8 mouse cellular contexts compared by ENCODE assay signal in the genomic region with DNA sequence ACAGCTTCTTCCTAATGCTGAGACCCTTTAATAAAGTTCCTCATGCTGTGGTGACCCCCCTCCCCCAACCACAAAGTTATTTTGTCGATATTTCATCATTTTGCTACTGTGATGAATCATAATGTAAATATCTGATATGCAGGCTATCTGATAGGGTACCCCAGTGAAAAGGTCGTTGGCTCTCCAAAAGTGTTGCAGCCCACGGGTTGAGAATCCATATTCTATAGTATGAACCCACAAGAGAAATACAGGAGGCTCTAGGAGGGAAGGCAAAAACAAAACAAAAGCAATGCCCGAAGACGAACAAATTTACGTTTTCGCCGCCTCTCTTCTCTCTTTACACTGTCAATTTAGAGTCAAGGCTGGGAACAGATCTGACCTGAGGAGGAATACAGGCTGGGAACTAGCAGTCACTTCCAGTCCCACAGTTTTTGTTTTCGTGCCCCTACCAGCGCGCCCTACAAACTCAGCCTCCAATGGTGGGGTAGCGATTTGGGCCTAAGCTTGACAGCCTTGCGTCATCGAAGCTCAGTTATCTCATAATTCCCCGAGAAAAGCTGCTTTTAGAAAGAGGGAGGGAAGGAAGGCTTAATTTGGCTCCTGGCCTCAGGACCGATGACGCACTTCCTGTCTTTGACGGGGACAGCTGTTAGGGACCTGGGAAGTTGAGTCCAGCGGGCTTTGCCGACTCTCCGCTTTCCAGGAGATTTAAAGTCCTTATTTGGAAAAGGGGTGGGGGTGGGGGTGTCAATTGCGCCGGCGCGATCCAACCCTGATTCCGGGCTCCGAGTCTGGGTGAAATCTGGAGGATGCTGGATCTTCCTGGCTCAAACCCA. TPM values are rescaled to one million over a fixed set of nuclear protein-coding genes. Genes with fewer than 3 reads are reported as not detected.
DNase-seq lines count a peak whose midpoint lies in the region; ATAC-seq and TF ChIP-seq lines count a peak whose summit lies in the region.

No protein-coding gene starts in this region.

- peak overlapping the region; percentile 75 for H3K9ac ChIP-seq in neural tube, embryonic 15.5 days (replicated peaks)

- WGBS in lung, adult 2 months, result 4% methylated on average over 27 of the region's 27 CpGs
- 5% methylated on average over 27 of the region's 27 CpGs for WGBS in neural tube, embryonic 15.5 days

- peak overlapping the region; percentile 70 for H3K4me3 ChIP-seq in layer of hippocampus, adult 2 months
- peak overlapping the region; percentile 82 for H3K4me3 ChIP-seq in lung, adult 2 months (replicated peaks; ENCODE audit: extremely low read depth, low read depth, low read length)
- peak overlapping the region; percentile 58 for H3K4me3 ChIP-seq in neural tube, embryonic 15.5 days (replicated peaks)

- TF ChIP-seq CTCF in layer of hippocampus, adult 2 months (conservative IDR thresholded peaks at IDR 0.05), result no peak
- TF ChIP-seq CTCF in lung, adult 2 months (IDR thresholded peaks at IDR 0.05; ENCODE audit: insufficient read depth, low read length), result no peak

- DNase-seq in Muller cell, postnatal 12 days (ENCODE audit: inconsistent ontology term), result peak; percentile 88
- peak; percentile 91 for DNase-seq in cerebellum, adult 9-10 months
- DNase-seq in forelimb bud, embryonic 11.5 days (ENCODE audit: low read depth, low spot score), result peak; percentile 81
- DNase-seq in heart, postnatal 4 days, result peak; percentile 88
- DNase-seq in layer of hippocampus, adult 2 months (ENCODE audit: low spot score in 2 of 2), result peak; percentile 88 to 92
- DNase-seq in lung, adult 2 months, result peak; percentile 80
- peak; percentile 77 for DNase-seq in testis, postnatal 10 days (ENCODE audit: low spot score)

- peak overlapping the region; percentile 67 for H3K4me2 ChIP-seq in neural tube, embryonic 15.5 days

- no peaks in the 10 kb centered on the region for H3K9me3 ChIP-seq in neural tube, embryonic 15.5 days (replicated peaks)

- no peaks in the 10 kb centered on the region for H3K36me3 ChIP-seq in neural tube, embryonic 15.5 days

- ATAC-seq in neural tube, embryonic 15.5 days (ENCODE audit: low FRiP score), result peak; percentile 99

- peak overlapping the region; percentile 96 for H3K27ac ChIP-seq in layer of hippocampus, adult 2 months
- H3K27ac ChIP-seq in neural tube, embryonic 15.5 days (replicated peaks), result peak overlapping the region; percentile 89

- 0 out of 2 replicates have a peak, but pooled peaks cover 3% of the 10 kb centered on the region for H3K27me3 ChIP-seq in neural tube, embryonic 15.5 days (replicated peaks)

- TF ChIP-seq POLR2A in lung, adult 2 months (IDR thresholded peaks at IDR 0.05; ENCODE audit: borderline replicate concordance, extremely low read depth, low read depth, low read length), result peak; percentile 25; the same call in 1 of the 2 replicates

- H3K4me1 ChIP-seq in lung, adult 2 months (ENCODE audit: control insufficient read depth, insufficient read depth, low read length), result no peaks in the 10 kb centered on the region; the same call in 1 of the 2 replicates
- peaks cover 14% of the 10 kb centered on the region for H3K4me1 ChIP-seq in neural tube, embryonic 15.5 days

RNA-seq across cellular contexts. Expression of a gene that starts 5.6 kb away (rescaled TPM):
- total RNA-seq in heart, postnatal 4 days (2021), result 10 to 100 TPM; 37.9 to 43.5 TPM
- total RNA-seq in layer of hippocampus, adult 2 months (2021), result 10 to 100 TPM; 36.0 to 43.5 TPM
- polyA plus RNA-seq in lung, adult 2 months (2012; rRNA removed), result 18.2 and 18.7 TPM in 2 replicates
- polyA plus RNA-seq in neural tube, embryonic 15.5 days (2015; fragmentation: Nextera tagmentation; extraction: Ambion mirVana), result 63.5 and 63.7 TPM in 2 replicates

RNA-seq across cellular contexts. Expression of a gene that starts 32.7 kb away (rescaled TPM):
- under 1 TPM; 0.61 to 0.71 TPM for total RNA-seq in heart, postnatal 4 days (2021)
- 1 to 10 TPM; 1.1 to 1.6 TPM for total RNA-seq in layer of hippocampus, adult 2 months (2021)
- polyA plus RNA-seq in lung, adult 2 months (2012; rRNA removed), result 0.31 and 0.73 TPM in 2 replicates
- polyA plus RNA-seq in neural tube, embryonic 15.5 days (2015; fragmentation: Nextera tagmentation; extraction: Ambion mirVana), result 3.0 and 3.1 TPM in 2 replicates

RNA-seq across cellular contexts. Expression of a gene that starts 45.3 kb away (rescaled TPM):
- total RNA-seq in heart, postnatal 4 days (2021), result 10 to 100 TPM; 17.7 to 19.1 TPM
- 10 to 100 TPM; 55.4 to 55.9 TPM for total RNA-seq in layer of hippocampus, adult 2 months (2021)
- polyA plus RNA-seq in lung, adult 2 months (2012; rRNA removed), result 12.9 and 21.4 TPM in 2 replicates
- 25.7 TPM in 2 replicates for polyA plus RNA-seq in neural tube, embryonic 15.5 days (2015; fragmentation: Nextera tagmentation; extraction: Ambion mirVana)

RNA-seq across cellular contexts. Expression of a gene that starts 45.6 kb away (rescaled TPM):
- 1 to 10 TPM; 6.6 to 7.5 TPM for total RNA-seq in heart, postnatal 4 days (2021)
- total RNA-seq in layer of hippocampus, adult 2 months (2021), result 1 to 10 TPM; 9.4 to 10.0 TPM
- 1.1 and 1.8 TPM in 2 replicates for polyA plus RNA-seq in lung, adult 2 months (2012; rRNA removed)
- 12.4 and 13.0 TPM in 2 replicates for polyA plus RNA-seq in neural tube, embryonic 15.5 days (2015; fragmentation: Nextera tagmentation; extraction: Ambion mirVana)

Comparison
In these comparisons a context has a peak if more than half of its experiments do, and no peak if none do; other contexts are left out.
1. Peak in every context shown above with its lines: DNase-seq, ATAC-seq, H3K4me3 ChIP-seq and H3K27ac ChIP-seq.